Mouse (Mus musculus) frontal cortex, adult (tissue): Measurements from ENCODE around the gene Hmga2.

Experiments
- ATAC-seq: cut with Nextera tagmentation; 2 replicates; pipeline ENCODE4 v1.9.2; 2017; ENCODE audit warnings: mild to moderate bottlenecking, moderate library complexity, mixed read lengths; ENCODE audit not compliant: low TSS enrichment

Hmga2 gene

DNA sequence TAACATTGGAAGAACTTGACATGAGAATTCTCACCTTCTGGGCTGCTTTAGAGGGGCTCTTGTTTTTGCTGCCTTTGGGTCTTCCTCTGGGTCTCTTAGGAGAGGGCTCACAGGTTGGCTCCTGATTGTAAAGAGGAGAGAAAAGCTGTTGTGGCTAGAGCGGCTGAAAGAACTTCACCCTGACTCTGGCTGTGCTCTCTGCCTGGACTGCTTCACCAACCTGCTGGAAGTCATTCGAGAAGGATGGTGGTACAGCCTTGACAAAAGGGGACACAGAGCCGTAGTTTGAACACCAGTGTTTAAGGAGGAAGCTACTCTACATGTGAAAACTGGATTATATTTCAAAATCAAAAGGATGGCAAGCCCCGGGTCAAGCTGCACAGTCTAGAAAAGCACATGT, 3.1 kb downstream of the Hmga2 start:
- ATAC-seq, result no peak

DNA sequence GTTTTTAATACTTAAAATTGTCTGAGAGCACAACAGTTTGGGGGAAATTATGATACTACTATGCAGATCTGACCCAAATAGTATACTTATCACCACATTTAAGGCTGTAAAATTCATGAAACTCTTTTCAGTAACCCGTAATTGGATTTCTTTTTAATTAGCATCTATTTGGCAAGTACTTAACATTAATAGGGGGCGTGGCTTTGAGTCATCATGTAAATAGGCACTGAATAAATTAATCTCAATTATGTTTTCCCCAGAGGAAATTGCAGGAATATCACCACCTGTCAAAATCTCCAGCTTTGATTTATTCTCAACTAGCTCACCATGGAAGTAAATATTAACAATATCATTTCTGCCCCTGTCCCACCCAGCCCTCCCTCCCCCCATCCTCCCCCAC, 3.7 kb downstream of the Hmga2 start:
- ATAC-seq, result no peak

DNA sequence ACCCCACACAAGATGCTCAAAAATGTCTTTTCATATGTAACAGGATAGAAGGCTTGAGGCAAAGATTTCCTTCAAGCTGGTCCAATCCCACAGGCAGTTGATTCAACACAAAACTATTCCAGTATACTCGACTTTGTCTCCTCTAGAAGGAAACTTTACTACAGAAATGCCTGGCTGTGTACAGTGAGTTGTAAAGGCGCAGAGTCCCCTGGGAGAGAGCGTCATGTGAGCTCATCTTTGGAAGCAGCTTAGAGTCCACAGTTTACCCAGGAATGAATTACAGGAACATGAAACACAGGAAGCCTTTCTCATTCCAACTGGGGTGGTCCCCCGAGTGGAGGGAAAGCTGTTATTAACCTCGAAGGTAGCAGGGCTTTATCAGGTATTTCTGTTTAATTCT, 11.1 kb downstream of the Hmga2 start:
- ATAC-seq, result no peak

DNA sequence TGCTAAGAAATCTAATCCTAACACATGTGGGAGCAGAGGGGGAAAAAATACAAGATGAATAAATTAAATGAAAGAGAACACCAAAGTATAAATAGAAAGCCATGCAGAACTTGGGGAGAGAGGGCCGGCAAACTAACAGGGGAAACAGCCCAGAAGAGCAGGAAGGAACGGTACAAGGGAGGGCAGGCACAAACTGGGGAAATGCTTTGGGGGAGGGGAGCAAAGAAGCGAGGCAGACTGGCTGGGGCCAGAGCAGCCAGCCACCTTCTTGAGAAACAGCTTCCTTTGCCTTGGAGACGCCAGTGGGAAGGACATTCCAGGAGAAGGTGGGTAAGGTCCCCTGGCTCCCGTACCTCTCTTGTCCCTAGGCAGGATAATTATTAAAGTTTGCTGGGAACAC, 14.5 kb downstream of the Hmga2 start:
- ATAC-seq, result no peak

DNA sequence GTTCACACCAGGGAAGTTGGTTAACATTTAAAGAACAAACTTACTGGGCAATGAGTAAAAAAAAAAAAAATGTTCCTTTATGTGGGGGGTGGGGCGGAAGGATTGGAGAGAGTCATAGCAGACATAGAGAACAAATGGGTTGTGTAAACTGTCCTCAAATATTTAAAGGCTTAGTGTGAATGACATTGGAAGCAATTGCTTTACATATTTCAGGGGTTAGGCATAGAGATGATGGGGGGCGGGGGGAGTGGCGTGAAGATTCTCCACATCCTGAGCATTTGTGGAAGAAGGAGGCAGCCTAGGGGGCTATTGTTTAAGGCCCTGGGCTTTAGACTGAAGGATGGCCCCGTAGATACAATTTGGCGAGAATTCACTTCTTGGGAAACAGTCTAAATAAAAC, 15.0 kb downstream of the Hmga2 start:
- no peak for ATAC-seq

DNA sequence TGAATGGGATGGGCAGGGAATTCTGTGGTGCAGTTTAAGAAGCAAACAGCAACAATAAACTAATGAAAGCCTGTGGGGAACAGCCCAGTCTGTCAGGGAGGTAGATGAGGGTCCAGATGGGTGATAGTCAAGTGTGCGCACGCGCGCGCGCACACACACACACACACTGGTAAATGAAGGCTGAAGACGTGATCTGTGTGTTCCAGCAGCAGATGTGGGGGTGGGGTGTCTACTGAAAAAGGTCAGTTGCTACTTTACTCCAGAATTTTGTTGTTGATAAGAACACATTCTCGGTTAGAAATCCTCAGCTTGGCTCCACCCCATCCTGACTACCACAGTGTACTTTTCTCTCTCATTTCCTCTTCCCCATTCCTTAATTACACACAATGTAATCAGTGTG, 17.4 kb downstream of the Hmga2 start:
- no peak for ATAC-seq

DNA sequence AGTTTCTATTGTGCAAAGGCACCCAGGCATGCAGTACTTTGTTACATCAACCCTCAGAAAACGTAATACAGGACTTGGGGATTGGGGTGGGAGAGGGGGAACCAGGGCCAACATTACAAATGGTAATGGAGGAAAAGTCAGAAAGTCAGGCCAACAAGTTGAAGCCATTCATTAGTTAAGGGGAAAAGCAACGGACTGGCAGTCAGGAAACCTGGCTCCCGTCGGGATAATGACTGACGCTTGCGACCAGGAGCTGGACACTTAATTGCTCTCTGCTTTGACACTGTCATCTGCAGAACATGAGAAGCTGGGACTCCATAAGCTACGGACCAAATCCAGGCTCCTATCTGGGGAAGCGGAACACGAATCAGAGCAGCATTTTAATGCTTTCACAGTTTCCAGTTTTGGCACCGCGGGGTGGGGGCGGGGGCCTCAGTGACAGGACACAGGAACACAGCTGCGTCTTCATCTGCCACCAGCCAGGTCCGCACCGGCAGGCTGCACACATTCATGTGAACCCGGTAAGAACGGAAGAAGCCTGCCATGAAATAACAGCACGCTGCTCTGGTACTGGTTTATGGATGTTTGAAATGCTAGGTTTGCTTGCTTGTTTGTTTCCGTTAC, 26.5 kb downstream of the Hmga2 start:
- ATAC-seq, result no peak

DNA sequence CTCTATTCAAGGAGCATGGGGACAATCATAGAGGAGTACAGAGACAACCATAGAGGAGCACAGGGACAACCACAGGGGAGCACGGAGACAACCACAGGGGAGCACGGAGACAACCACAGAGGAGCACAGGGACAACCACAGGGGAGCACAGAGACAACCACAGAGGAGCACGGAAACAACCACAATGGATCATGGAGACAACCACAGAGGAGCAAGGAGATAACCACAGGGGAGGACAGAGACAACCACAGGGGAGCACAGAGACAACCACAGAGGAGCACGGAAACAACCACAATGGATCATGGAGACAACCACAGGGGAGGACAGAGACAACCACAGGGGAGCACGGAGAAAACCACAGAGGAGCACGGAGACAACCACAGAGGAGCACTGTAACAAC, 29.5 kb downstream of the Hmga2 start:
- no peak for ATAC-seq

DNA sequence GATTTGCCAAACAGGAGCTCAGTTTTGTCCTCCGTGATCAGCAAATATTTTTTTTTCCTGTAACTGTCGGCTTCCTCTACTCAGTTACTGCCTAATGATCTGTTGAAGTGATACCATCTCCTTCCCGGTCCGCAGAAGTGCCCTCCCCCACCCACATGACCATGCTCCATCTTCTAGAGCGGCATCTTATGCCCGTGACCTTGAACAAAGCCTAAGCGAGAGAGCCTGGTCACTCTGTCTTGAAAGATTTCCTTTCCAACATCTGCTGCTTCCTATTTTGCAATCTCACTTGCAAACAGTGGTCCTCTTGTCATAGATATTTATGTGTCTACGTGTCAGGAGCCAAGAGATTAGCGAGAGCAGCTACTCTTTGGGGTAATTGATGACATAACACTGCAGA, 30.1 kb downstream of the Hmga2 start:
- no peak for ATAC-seq

DNA sequence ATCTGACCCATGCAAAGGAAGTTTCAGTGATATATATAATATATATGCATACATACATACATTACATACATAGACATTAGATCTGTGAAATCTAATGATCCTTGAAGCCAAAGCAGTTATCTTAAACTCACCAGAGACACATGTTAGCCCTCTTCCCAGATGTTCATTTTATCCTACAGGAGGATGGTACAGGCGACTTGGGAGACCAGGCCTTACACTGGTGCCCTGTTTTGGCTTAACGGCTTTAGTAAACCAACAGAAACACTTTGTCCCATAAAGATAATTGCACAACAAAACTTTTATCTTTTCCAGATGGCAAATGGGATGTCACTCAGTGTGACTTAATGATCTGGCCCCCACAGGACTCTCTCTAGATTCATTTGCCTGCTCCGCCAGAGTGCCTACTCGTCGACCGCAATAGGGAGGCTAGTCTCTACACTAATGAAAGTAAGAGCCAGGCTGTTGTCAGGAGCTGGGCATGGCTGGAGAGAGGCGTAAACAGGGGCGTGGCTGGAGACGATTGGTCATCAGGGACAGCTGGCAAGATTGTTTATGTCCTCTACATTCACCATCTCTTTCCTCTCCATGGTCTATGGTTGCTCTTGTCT, 31.7 kb downstream of the Hmga2 start:
- ATAC-seq, result no peak

DNA sequence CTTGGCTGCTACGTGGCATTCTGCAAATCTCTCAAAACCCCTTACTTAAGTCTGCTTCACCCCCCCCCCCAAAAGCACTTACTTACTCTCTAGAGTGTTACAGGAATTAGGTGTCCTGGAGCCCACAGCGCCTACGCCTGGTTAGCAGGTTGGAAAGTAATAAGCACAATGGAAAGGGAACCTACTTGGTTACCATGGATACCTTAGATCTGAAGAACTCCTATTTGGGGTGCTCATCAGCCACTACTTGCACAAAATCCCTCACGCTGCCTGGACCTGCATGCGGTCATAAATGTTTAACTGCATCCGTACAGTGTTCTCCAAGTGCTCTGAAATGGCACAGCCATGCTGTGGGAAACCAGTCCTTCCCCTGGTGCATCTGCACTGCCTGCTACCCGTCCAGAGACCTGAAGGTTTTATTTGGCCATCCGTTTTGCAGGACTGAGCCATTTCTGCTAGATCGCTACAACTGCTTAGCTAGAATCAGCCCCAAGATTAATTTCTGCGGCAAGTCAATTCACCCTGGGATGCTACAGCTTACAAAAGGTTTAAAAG, 32.4 kb downstream of the Hmga2 start:
- ATAC-seq, result no peak

DNA sequence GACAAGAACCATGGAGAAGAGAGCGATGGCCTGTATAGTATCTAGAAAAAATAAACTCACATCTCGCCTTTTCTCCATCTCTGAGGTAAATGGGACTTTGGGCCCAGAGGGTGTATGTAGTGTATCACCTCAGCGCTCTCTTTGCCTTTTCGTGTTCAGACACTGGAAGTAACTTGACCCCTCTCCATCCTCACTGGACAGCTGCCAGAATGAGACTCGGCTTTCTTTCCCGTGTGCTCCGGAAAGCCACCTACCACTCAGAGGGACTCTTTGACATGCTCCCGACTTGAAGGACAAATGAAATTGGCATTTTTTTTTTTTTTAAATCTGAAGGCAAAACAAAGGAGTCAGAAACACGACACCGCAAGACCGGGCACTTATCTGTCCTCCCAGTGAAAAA, 35.0 kb downstream of the Hmga2 start:
- ATAC-seq, result no peak

DNA sequence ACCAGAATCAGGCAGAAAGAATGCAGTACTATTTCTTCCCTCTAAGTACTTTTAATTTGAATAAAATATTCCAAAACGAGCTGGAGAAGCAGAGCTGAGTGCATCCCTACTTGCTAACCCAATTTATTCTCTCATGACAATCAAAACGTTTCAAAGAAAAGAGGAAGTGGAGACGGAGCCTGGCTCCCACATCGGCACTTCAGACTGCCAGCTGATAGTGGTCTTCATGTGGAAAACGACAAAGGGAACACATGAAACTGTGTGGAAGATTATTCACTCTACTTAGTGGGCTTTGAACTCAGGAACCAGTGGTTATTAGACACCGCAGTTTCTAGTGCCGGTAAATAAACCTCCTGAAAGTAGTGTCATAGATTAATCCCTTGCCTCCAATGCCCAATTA, 41.8 kb downstream of the Hmga2 start:
- no peak for ATAC-seq

DNA sequence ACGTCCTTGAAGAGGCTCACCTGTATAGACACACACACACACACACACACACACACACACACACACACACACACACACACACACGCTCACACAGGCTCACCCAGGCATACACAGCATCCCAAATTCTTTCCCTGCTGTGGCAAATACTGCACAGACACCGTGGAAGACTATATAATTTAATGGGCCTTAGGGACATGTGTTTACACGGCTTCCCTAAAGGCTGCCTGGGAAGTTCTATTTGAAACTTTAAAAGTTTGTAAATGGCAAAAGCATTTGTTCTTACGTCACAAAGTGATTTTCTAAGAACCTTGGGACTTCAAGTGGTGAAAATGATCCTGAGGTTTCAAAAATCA, 42.8 kb downstream of the Hmga2 start:
- ATAC-seq, result no peak

DNA sequence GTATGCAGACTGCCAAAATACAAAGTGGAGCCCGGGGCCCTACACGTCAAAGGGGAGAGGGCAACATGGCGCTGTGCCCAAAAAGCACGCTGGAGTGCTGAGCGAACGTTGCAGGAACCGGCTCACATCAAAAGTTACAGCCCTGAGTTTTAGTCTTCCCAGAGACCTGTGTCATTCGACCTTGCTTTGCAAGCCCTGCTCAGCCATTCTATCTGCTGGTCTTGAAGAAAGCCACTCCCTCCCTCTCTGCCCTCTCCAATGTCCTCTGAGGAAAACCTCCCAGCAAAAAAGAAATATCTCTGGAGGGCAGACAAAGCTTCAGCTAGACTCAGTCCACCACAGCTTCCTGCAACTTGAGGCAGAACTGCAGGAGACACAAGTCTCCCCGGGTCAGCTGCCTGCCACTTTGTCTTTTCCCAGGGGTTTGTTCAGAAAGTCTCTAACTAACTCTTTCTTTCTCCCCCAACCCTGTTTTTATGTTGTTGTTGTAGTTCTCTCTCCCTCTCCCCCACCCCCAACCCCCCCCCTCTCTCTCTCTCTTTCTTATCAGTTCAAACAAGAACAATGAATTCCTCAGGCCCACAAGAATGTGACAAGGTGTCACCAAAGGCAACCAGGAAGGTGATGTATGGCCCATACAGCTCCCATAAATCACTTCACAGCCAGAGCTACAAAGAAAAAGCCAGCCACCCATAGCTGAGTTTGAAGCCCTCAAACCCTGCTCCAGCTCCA, 43.4 kb downstream of the Hmga2 start:
- ATAC-seq, result no peak

DNA sequence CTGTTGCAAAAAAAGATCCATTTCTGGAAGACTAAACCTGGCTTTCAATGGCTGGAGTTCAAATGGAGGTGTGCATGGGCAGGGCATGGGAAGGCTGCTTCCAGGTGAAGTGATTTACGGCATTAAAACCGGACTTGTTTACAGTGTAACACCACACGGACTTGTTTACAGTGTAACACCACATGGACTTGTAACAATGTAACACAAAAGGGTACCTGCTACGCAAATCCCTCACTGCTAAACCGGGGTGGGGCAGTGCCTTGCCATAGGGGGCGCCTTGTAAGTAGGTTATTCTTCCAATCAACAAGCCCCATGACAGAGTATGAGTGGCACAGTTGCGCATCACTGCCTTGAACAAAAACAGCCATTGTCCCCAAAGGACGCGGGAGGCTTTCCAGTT, 44.2 kb downstream of the Hmga2 start:
- ATAC-seq, result no peak

DNA sequence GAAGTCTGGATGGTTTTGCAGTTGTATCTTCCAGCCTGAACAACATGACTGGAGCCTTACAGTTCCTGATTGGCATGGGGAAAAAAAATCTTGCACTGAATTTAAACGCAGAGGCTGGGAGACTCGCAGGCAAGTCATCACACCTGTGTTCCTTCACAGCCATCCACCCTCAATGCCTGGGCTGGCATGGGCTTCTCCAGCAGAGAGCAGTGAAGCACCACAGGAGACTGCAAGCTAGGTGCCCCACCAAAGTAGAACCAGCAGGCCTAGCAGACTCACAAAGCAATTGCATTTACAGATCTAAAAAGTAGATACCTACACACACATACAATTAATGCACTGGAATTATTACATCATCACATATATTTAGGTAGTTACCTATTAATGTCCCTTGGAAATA, 44.8 kb downstream of the Hmga2 start:
- 0 out of 2 replicates have a peak, but pooled peaks have one; percentile 55 for ATAC-seq

DNA sequence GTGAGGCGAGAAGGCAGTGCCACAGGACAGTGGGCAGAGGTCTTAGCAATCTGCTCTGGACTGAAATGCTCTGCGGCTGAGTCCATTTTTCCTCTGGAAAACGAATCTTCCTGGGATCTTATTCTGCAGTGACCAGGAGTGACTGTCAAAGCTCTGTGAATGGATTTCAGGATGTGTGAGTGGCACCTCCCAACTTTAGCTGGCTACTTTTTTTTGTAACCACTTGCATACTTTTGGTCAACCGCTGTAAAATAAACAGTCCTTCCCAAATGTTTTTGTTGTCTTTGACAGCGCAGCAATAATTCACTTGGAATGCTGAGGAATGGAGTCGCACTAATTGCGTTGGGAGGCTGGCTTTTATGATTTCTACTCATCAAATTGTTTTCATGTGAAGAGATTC, 45.8 kb downstream of the Hmga2 start:
- no peak for ATAC-seq

DNA sequence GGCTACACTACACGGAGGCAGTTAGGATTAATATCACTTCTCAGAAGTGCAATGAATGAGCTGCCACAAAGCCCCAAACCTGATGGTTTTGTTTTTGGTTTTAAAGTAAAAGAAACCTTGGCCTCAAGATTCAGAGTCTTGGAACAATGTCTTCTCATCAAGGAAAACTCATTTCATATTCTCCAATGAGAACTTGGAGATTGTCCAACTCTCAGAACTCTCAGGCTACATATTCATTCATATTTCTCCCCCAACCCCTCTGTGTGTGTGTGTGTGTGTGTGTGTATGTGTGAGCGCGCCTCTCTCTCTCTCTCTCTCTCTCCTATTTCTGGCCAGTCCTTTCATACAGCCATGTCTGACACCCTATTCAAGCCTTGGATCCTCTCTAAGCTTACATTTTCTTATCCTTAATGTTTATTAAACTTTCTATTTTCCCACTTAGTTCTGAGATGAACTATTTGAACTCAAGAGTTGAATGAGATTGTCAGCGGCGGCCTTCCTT, 46.5 kb downstream of the Hmga2 start:
- ATAC-seq, result no peak

DNA sequence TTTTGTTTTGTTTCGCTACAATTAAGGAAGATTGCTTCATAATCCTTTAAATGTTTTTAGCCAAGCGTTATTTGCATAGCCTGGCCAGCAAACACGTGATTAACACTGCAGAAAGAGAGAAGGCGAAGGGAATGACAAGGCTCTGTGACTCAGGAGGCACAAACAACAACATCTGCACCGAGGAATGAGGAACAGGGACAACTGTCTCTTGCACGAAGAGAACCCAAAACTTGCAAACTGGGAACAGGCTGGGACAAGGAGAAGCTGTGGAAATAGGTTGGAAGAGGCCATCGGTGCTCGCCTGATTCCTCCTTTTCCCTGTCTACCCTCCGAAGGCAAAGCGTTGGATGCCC, 47.1 kb downstream of the Hmga2 start:
- no peak for ATAC-seq

DNA sequence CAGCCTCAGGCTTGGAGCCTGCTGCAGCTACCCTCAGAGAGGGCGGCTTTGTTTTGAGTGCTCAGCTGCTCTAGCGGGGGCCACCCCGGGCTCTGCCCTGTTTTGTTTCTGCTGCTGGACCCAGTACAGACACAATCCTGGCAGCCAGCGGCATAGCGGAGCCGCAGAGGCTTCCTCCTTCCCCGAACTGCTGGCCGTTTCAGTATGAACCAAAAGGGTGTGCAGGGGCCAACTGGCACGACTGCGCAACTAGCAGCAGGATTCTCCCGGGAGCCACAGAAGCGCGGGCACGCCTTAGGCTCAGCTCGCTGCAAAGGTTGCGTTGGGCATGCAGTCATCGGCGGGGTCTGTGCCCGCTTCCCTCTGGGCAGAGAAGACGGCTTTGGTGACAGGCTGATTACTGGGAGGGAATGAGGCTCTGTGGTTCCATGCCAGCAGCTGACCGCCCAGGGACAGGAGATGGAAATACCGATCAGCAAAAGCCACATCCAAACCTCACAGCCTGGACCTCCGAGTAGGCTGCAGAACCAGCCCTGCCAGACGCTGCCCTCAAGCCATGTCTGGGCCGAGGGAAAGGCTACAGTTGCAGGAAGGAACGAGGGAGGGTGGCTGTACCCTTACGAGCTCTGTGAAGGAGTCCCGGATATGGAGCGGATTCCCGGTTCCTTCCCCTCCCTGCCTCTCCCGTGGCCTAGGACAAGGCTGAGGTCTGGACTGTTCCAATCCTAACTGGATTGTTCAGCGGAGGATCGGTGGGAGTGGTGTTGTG, 47.7 kb downstream of the Hmga2 start:
- peak; percentile 58 for ATAC-seq

DNA sequence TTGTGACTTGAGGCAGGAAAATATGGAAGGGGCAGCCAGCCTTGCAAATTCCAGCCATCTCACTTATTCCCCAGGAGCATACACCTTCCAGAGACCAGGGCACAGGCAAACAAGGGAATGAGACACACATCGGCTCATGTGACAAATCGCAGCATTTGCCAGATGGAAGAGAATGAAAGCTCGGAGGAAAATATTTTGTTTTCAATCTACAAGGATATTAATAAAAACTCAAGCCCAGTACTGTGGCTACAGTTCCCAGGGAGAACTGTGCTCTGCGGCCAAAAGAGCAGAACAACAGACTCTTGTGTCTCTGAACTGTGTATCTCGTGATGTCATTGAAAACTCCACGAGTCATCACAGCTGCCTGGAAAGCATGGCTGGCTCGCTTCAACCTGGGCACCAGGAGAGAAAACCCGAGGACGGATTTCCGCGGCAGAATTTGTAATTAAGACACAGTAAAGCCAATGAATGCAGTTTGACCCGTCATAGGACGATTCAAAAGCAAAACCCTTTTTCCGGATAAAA, 50.1 kb downstream of the Hmga2 start:
- ATAC-seq, result 0 out of 2 replicates have a peak, but pooled peaks have one; percentile 56
